Mouse (Mus musculus): Measurements from ENCODE around the gene Gm10840.
"Not testable (repeated sequence)": the region's sequence is repeated elsewhere in the genome, so short reads cannot be mapped to it uniquely, and the experiment has no call there.

DNA sequence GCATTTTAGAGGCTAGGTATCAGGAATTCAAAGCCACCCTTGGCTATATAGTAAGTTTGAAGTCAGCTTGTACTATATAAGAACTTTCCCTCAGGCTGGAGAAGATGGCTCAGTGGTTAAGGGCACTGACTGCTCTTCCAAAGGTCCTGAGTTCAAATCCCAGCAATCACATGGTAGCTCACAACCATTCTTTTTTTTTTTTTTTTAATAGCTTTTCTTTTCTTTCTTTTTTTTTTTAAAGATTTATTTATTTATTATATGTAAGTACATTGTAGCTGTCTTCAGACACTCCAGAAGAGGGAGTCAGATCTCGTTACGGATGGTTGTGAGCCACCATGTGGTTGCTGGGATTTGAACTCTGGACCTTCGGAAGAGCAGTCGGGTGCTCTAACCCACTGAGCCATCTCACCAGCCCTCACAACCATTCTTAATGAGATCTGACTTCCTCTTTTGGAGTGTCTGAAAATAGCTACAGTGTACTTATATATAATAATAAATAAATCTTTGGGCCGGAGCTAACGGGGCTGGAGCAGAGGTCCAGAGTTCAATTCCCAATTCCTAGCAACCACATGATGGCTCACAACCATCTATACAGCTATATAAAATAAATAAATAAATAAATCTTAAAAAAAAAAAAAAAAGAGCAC, 33.8 kb upstream of the Gm10840 start:
- not testable (repeated sequence) for TF ChIP-seq CHD2 (IDR thresholded peaks at IDR 0.05; ENCODE audit: low read depth, low read length); ZC3H11A (IDR thresholded peaks at IDR 0.05; ENCODE audit: borderline replicate concordance, low read depth, low read length); HCFC1 (IDR thresholded peaks at IDR 0.05; ENCODE audit: borderline replicate concordance, insufficient read depth, low read length); ZNF384 (IDR thresholded peaks at IDR 0.05; ENCODE audit: low read depth, low read length); MAFK (IDR thresholded peaks at IDR 0.05; ENCODE audit: insufficient read depth, low read depth, low read length)

All from ES-E14 (cell line).